Mouse (Mus musculus) urinary bladder, postnatal 14 days (tissue): ENCODE measurements around the gene Naip2.

Experiments used
- DNase-seq: peaks from one replicate; pipeline ENCODE4 v3.0.0; 2021; ENCODE audit warnings: low spot score

Gene Naip2

GRCm38 (mm10) chr13:100107652-100108472 is 94.0 kb downstream of the Naip2 start, which contains the start of gene Serf1:
Gene Serf1, plus strand, starts transcription at chr13:100108012.
- peak; percentile 85 for DNase-seq

DNA sequence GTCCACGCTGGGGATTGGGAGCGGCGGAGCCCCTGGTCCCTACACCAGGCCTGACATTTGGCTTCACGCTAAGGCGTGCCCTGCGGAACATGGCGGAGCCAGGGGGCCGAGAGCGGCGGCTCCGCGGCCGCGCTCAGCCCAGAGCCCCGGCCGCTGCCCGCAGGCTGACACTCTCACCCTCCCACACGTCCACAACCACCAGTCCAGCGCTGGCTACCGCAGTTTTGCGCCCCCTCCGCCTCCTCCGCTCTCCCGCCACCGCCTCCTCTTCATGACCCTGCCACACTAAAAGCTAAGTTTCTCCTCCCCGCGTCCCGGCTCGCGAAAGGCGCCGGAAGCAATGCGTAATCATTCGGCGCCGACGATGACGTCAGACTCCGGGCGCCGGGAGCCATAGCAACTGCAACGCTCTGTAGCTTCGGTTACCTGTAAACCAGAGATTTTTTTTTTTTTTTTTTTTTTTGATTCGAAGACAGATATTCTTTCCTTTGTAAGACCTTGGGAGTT is 98.1 kb downstream of the Naip2 start, which contains the start of gene Bdp1:
Gene Bdp1, minus strand, starts transcription at position 323 of the 507 bp plus-strand sequence.
- peak; percentile 95 for DNase-seq

- no peak for DNase-seq
Measured at GRCm38 (mm10) chr13:100103052-100103658, 98.7 kb downstream of the Naip2 start.

DNA sequence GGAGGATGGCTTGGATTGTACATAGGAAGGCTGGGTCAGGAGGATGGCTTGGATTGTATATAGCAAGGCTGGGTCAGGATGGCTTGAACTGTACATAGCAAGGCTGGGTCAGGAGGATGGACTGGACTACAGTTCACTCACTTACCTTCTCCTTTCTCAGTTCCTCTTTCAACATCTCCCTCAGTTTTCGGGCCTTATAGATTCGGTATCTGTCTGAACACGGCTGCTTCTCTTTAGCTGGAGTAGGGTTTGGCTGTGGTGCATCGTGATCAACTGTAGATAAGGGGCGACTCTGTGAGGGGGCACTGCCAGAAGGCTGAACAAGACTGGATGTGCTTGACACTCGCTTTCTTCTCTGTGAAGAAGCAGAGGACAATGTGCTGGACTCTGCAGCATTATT is 103.1 kb downstream of the Naip2 start:
- DNase-seq, result no peak
